Mouse (Mus musculus): ENCODE results near the gene Csf3. TPM values are rescaled to one million over a fixed set of nuclear protein-coding genes. Genes with fewer than 3 reads are reported as not detected.
A peak's percentile ranks its signal among the peaks of the same experiment; 100 is the strongest.

Csf3 gene
- polyA plus RNA-seq, 1 experiment from 2014 or later = not detected

GRCm38 (mm10) chr11:98693201-98693600 is 7.9 kb upstream of the Csf3 start:
- no peak overlapping the region for H3K9ac ChIP-seq (ENCODE audit: low read length)
- H3K4me2 ChIP-seq (ENCODE audit: low read depth, low read length) = no peak overlapping the region
- H3K36me3 ChIP-seq (ENCODE audit: control insufficient read depth, insufficient read depth, low read length) = peaks cover 51% of the 10 kb centered on the region
- no peaks in the 10 kb centered on the region for H3K4me1 ChIP-seq (replicated peaks; ENCODE audit: control insufficient read depth, insufficient read depth, low read length)
- WGBS = 66% methylated on average over 13 of the region's 13 CpGs
- H3K9me3 ChIP-seq (ENCODE audit: control insufficient read depth, low read length) = no peaks in the 10 kb centered on the region
- no peak overlapping the region for H3K4me3 ChIP-seq (ENCODE audit: low read length)
- peak; percentile 18; the same call in 1 of the 2 replicates for ATAC-seq (ENCODE audit: low read depth)
- H3K27me3 ChIP-seq (ENCODE audit: control insufficient read depth, insufficient read depth, low read depth, low read length) = no peaks in the 10 kb centered on the region
- no peak overlapping the region for H3K27ac ChIP-seq (ENCODE audit: low read length)

GRCm38 (mm10) chr11:98693746-98694145 is 7.3 kb upstream of the Csf3 start:
- Histone ChIP-seq H3K4me1 (replicated peaks; ENCODE audit: control insufficient read depth, insufficient read depth, low read length) (no peaks in the 10 kb centered on the region), H3K36me3 (ENCODE audit: control insufficient read depth, insufficient read depth, low read length) (peaks cover 48% of the 10 kb centered on the region), H3K4me3 (ENCODE audit: low read length) (no peak overlapping the region), H3K27ac (ENCODE audit: low read length) (no peak overlapping the region), H3K9ac (ENCODE audit: low read length) (no peak overlapping the region), H3K4me2 (ENCODE audit: low read depth, low read length) (no peak overlapping the region), H3K27me3 (ENCODE audit: control insufficient read depth, insufficient read depth, low read depth, low read length) (no peaks in the 10 kb centered on the region), H3K9me3 (ENCODE audit: control insufficient read depth, low read length) (no peaks in the 10 kb centered on the region)
- 94% methylated on average over 9 of the region's 9 CpGs for WGBS
- ATAC-seq (ENCODE audit: low read depth) = no peak

DNA sequence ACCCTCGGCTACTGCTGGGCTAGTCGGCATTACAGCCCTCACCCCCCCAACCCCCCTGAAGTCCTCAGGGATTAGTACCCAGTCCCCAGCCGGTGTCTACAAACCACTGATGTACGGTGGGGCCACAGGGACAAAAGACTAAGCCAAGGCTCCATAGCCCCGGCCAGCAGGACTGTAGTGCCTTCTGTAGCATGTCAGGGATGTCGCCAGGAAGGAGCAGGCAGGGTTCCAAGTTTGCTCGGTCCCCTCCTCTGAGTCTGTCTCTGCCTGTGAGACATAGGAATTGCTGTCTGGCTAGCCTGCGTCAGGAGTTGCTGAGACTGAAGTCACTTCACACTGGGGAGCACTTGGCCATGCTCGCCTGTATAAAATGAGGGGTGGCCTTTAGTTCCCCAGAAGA is 6.8 kb upstream of the Csf3 start:
- no peak overlapping the region for H3K9ac ChIP-seq (ENCODE audit: low read length)
- no peak overlapping the region for H3K27ac ChIP-seq (ENCODE audit: low read length)
- no peaks in the 10 kb centered on the region for H3K4me1 ChIP-seq (replicated peaks; ENCODE audit: control insufficient read depth, insufficient read depth, low read length)
- 67% methylated on average over 9 of the region's 9 CpGs for WGBS
- H3K27me3 ChIP-seq (ENCODE audit: control insufficient read depth, insufficient read depth, low read depth, low read length) = no peaks in the 10 kb centered on the region
- no peak overlapping the region for H3K4me2 ChIP-seq (ENCODE audit: low read depth, low read length)
- no peak overlapping the region for H3K4me3 ChIP-seq (ENCODE audit: low read length)
- peaks cover 46% of the 10 kb centered on the region for H3K36me3 ChIP-seq (ENCODE audit: control insufficient read depth, insufficient read depth, low read length)
- ATAC-seq (ENCODE audit: low read depth) = no peak
- H3K9me3 ChIP-seq (ENCODE audit: control insufficient read depth, low read length) = no peaks in the 10 kb centered on the region

GRCm38 (mm10) chr11:98695408-98695807 is 5.7 kb upstream of the Csf3 start:
- no peaks in the 10 kb centered on the region for H3K27me3 ChIP-seq (ENCODE audit: control insufficient read depth, insufficient read depth, low read depth, low read length)
- 61% methylated on average over 13 of the region's 14 CpGs for WGBS
- H3K36me3 ChIP-seq (ENCODE audit: control insufficient read depth, insufficient read depth, low read length) = peaks cover 36% of the 10 kb centered on the region

GRCm38 (mm10) chr11:98696454-98697216 is 4.4 kb upstream of the Csf3 start:
- Histone ChIP-seq H3K4me1 (replicated peaks; ENCODE audit: control insufficient read depth, insufficient read depth, low read length) (0 out of 2 replicates have a peak, but pooled peaks cover 5% of the 10 kb centered on the region), H3K9ac (ENCODE audit: low read length) (no peak overlapping the region), H3K36me3 (ENCODE audit: control insufficient read depth, insufficient read depth, low read length) (peaks cover 25% of the 10 kb centered on the region), H3K27ac (ENCODE audit: low read length) (no peak overlapping the region), H3K27me3 (ENCODE audit: control insufficient read depth, insufficient read depth, low read depth, low read length) (no peaks in the 10 kb centered on the region), H3K9me3 (ENCODE audit: control insufficient read depth, low read length) (no peaks in the 10 kb centered on the region), H3K4me3 (ENCODE audit: low read length) (no peak overlapping the region), H3K4me2 (ENCODE audit: low read depth, low read length) (no peak overlapping the region)
- ATAC-seq (ENCODE audit: low read depth) = no peak
- WGBS = 78% methylated on average over 14 of the region's 14 CpGs

More at GRCm38 (mm10) chr11:98695408-98695807, 5.7 kb upstream of the Csf3 start:
- Histone ChIP-seq H3K27ac (ENCODE audit: low read length) (no peak overlapping the region), H3K9ac (ENCODE audit: low read length) (no peak overlapping the region), H3K4me2 (ENCODE audit: low read depth, low read length) (no peak overlapping the region), H3K9me3 (ENCODE audit: control insufficient read depth, low read length) (no peaks in the 10 kb centered on the region), H3K4me3 (ENCODE audit: low read length) (no peak overlapping the region), H3K4me1 (replicated peaks; ENCODE audit: control insufficient read depth, insufficient read depth, low read length) (no peaks in the 10 kb centered on the region)
- ATAC-seq (ENCODE audit: low read depth) = no peak

- H3K36me3 ChIP-seq (ENCODE audit: control insufficient read depth, insufficient read depth, low read length) = peaks cover 21% of the 10 kb centered on the region
- H3K4me1 ChIP-seq (replicated peaks; ENCODE audit: control insufficient read depth, insufficient read depth, low read length) = 0 out of 2 replicates have a peak, but pooled peaks cover 7% of the 10 kb centered on the region
- no peak for ATAC-seq (ENCODE audit: low read depth)
- H3K4me2 ChIP-seq (ENCODE audit: low read depth, low read length) = no peak overlapping the region
- 87% methylated on average over 12 of the region's 12 CpGs for WGBS
- no peak overlapping the region for H3K4me3 ChIP-seq (ENCODE audit: low read length)
- H3K9ac ChIP-seq (ENCODE audit: low read length) = no peak overlapping the region
- no peaks in the 10 kb centered on the region for H3K9me3 ChIP-seq (ENCODE audit: control insufficient read depth, low read length)
- no peaks in the 10 kb centered on the region for H3K27me3 ChIP-seq (ENCODE audit: control insufficient read depth, insufficient read depth, low read depth, low read length)
- no peak overlapping the region for H3K27ac ChIP-seq (ENCODE audit: low read length)
Observed at GRCm38 (mm10) chr11:98697225-98697624, 3.8 kb upstream of the Csf3 start.

- no peaks in the 10 kb centered on the region for H3K27me3 ChIP-seq (ENCODE audit: control insufficient read depth, insufficient read depth, low read depth, low read length)
- H3K36me3 ChIP-seq (ENCODE audit: control insufficient read depth, insufficient read depth, low read length) = peaks cover 14% of the 10 kb centered on the region
- H3K4me3 ChIP-seq (ENCODE audit: low read length) = no peak overlapping the region
- no peak for ATAC-seq (ENCODE audit: low read depth)
- no peak overlapping the region for H3K27ac ChIP-seq (ENCODE audit: low read length)
- H3K4me1 ChIP-seq (replicated peaks; ENCODE audit: control insufficient read depth, insufficient read depth, low read length) = 0 out of 2 replicates have a peak, but pooled peaks cover 7% of the 10 kb centered on the region
- no peaks in the 10 kb centered on the region for H3K9me3 ChIP-seq (ENCODE audit: control insufficient read depth, low read length)
- no peak overlapping the region for H3K4me2 ChIP-seq (ENCODE audit: low read depth, low read length)
- no peak overlapping the region for H3K9ac ChIP-seq (ENCODE audit: low read length)
- 79% methylated on average over 16 of the region's 16 CpGs for WGBS
Observed at GRCm38 (mm10) chr11:98698849-98699640, 2.0 kb upstream of the Csf3 start.

DNA sequence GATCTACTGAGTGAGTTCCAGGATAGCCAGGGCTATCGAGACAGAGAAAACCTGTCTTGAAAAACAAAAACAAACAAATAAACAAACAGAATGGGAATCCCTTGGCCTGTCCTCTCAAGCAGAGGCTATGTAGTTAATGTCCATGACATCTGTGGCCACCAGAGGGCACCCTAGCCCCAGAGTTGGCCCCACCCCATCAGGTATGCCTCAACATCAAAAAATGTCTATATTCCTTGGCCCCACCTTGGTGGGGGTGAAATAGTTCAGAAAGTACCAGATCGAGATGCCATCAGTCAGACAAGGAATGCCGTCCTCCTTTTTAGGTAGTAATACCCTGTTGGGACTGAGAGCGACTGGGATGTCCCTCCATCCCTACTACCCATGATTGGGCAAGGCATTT is 1.2 kb upstream of the Csf3 start:
- Histone ChIP-seq H3K36me3 (ENCODE audit: control insufficient read depth, insufficient read depth, low read length) (peaks cover 12% of the 10 kb centered on the region), H3K4me1 (replicated peaks; ENCODE audit: control insufficient read depth, insufficient read depth, low read length) (0 out of 2 replicates have a peak, but pooled peaks cover 7% of the 10 kb centered on the region), H3K9ac (ENCODE audit: low read length) (no peak overlapping the region), H3K27me3 (ENCODE audit: control insufficient read depth, insufficient read depth, low read depth, low read length) (no peaks in the 10 kb centered on the region), H3K4me3 (ENCODE audit: low read length) (no peak overlapping the region), H3K27ac (ENCODE audit: low read length) (no peak overlapping the region), H3K4me2 (ENCODE audit: low read depth, low read length) (no peak overlapping the region), H3K9me3 (ENCODE audit: control insufficient read depth, low read length) (no peaks in the 10 kb centered on the region)
- WGBS = 31% methylated on average over 4 of the region's 4 CpGs
- peak; percentile 69 for ATAC-seq (ENCODE audit: low read depth)

GRCm38 (mm10) chr11:98702323-98702722 is 1.3 kb downstream of the Csf3 start:
- H3K9me3 ChIP-seq (ENCODE audit: control insufficient read depth, low read length) = no peaks in the 10 kb centered on the region
- no peak for ATAC-seq (ENCODE audit: low read depth)
- no peak overlapping the region for H3K27ac ChIP-seq (ENCODE audit: low read length)
- H3K4me3 ChIP-seq (ENCODE audit: low read length) = no peak overlapping the region
- H3K36me3 ChIP-seq (ENCODE audit: control insufficient read depth, insufficient read depth, low read length) = peaks cover 21% of the 10 kb centered on the region
- H3K4me1 ChIP-seq (replicated peaks; ENCODE audit: control insufficient read depth, insufficient read depth, low read length) = peaks cover 17% of the 10 kb centered on the region
- no peaks in the 10 kb centered on the region for H3K27me3 ChIP-seq (ENCODE audit: control insufficient read depth, insufficient read depth, low read depth, low read length)
- WGBS = 64% methylated on average over 5 of the region's 5 CpGs
- H3K9ac ChIP-seq (ENCODE audit: low read length) = no peak overlapping the region
- no peak overlapping the region for H3K4me2 ChIP-seq (ENCODE audit: low read depth, low read length)

Data from lung, embryonic 16.5 days (tissue).